Mouse (Mus musculus): Measurements from ENCODE around the gene Snx10.

DNA sequence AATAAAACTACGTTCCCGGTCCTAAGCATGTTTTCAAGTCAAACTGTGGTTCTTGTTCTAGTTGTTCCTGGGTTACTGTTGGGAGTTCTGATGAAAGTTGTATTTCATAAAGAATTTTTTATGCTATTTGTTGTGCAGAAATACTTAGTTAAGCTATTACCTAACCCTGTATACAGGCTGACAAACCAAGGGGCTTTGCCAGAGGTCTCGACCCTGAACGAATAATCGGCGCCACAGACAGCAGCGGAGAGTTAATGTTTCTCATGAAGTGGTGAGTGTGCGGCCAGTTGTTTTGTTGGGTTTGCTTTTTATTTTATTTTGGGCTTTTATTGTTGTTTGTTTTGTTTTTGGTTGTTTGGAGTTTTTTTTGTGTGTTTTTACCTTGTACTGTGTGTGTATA lies 42.2 kb upstream of the Snx10 start:
- TF ChIP-seq CTCF (IDR thresholded peaks at IDR 0.05; ENCODE audit: control insufficient read depth, insufficient read depth, insufficient read length) (no peak), MYOD1 (IDR thresholded peaks at IDR 0.05; ENCODE audit: control insufficient read depth, insufficient read length, low read depth) (no peak), CEBPB (IDR thresholded peaks at IDR 0.05; ENCODE audit: low read depth) (no peak), MYOG (IDR thresholded peaks at IDR 0.05; ENCODE audit: control insufficient read depth, extremely low read depth, insufficient read length) (no peak), MAX (IDR thresholded peaks at IDR 0.05) (no peak)
